22 mouse cellular contexts compared by ENCODE assay signal in genomic region chr7:84358426-84358825, GRCm38 (mm10). TPM values are rescaled to one million over a fixed set of nuclear protein-coding genes. Genes with fewer than 3 reads are reported as not detected.
DNase-seq lines count a peak whose midpoint lies in the region; ATAC-seq and TF ChIP-seq lines count a peak whose summit lies in the region.
"Had no signal": no experiment of that assay in that cellular context is flagged by ENCODE, and none has a peak within 500 bp of the region (broad histone marks: within the 10 kb centered on the region; RNA-seq: fewer than 3 reads in every experiment).

No protein-coding gene starts in this region.

- no peak overlapping the region for H3K4me2 ChIP-seq in heart, embryonic 12.5 days
- no peak overlapping the region for H3K4me2 ChIP-seq in lung, postnatal 0 days (replicated peaks; ENCODE audit: low read depth, low read length)
- H3K4me2 ChIP-seq: forebrain, embryonic 13.5 days; hindbrain, embryonic 13.5 days; limb, embryonic 15.5 days; midbrain, embryonic 15.5 days had no signal

- WGBS in heart, embryonic 12.5 days = 58% methylated on average over 1 of the region's 1 CpGs
- 31% methylated on average over 1 of the region's 1 CpGs for WGBS in kidney, adult 2 months
- WGBS in thymus, adult 2 months = 94% methylated on average over 1 of the region's 1 CpGs
- WGBS in lung, postnatal 0 days = 81% methylated on average over 1 of the region's 1 CpGs

- 0 out of 2 replicates have a peak, but pooled peaks have one; percentile 29 for ATAC-seq in heart, embryonic 12.5 days (ENCODE audit: insufficient number of reproducible peaks, low FRiP score)
- ATAC-seq in Patski = peak; percentile 13
- no peak for ATAC-seq in lung, postnatal 0 days
- ATAC-seq: forebrain, embryonic 13.5 days; liver, postnatal 0 days; midbrain, embryonic 15.5 days had no signal

- TF ChIP-seq CTCF in Patski (IDR thresholded peaks at IDR 0.05) = no peak
- TF ChIP-seq CTCF in kidney, adult 2 months (conservative IDR thresholded peaks at IDR 0.05; ENCODE audit: insufficient read depth, insufficient read length, low read depth, low read length) = no peak
- no peak for TF ChIP-seq CTCF in thymus, adult 2 months (IDR thresholded peaks at IDR 0.05; ENCODE audit: borderline replicate concordance, control insufficient read depth, extremely low read depth, insufficient read depth, low read length, poor library complexity)
- no peak for TF ChIP-seq CTCF in lung, postnatal 0 days (IDR thresholded peaks at IDR 0.05)

- H3K36me3 ChIP-seq in heart, embryonic 12.5 days = no peaks in the 10 kb centered on the region
- no peaks in the 10 kb centered on the region for H3K36me3 ChIP-seq in kidney, adult 2 months (ENCODE audit: control insufficient read depth, insufficient read depth, low read length)
- no peaks in the 10 kb centered on the region for H3K36me3 ChIP-seq in thymus, adult 2 months (ENCODE audit: control insufficient read depth, insufficient read depth, low read length)
- no peaks in the 10 kb centered on the region for H3K36me3 ChIP-seq in lung, postnatal 0 days (ENCODE audit: insufficient read depth, low read length)
- H3K36me3 ChIP-seq: limb, embryonic 15.5 days had no signal

- no peak overlapping the region for H3K4me3 ChIP-seq in heart, embryonic 12.5 days
- no peak overlapping the region for H3K4me3 ChIP-seq in kidney, adult 2 months (ENCODE audit: insufficient read depth, low read depth, low read length)
- no peak overlapping the region for H3K4me3 ChIP-seq in thymus, adult 2 months (ENCODE audit: control insufficient read depth, insufficient read depth, low read length)
- H3K4me3 ChIP-seq in lung, postnatal 0 days (ENCODE audit: low read depth, low read length) = no peak overlapping the region
- H3K4me3 ChIP-seq: forebrain, embryonic 13.5 days; heart, adult 2 months; hindbrain, embryonic 13.5 days; limb, embryonic 15.5 days; midbrain, embryonic 15.5 days had no signal

- H3K27me3 ChIP-seq in heart, embryonic 12.5 days (replicated peaks) = peaks cover 10% of the 10 kb centered on the region
- no peaks in the 10 kb centered on the region for H3K27me3 ChIP-seq in Patski
- H3K27me3 ChIP-seq in kidney, adult 2 months (replicated peaks; ENCODE audit: control insufficient read depth, insufficient read depth, low read length) = no peaks in the 10 kb centered on the region
- no peaks in the 10 kb centered on the region for H3K27me3 ChIP-seq in thymus, adult 2 months (ENCODE audit: control insufficient read depth, insufficient read depth, low read length)
- no peaks in the 10 kb centered on the region for H3K27me3 ChIP-seq in lung, postnatal 0 days (replicated peaks; ENCODE audit: insufficient read depth, low read length)
- H3K27me3 ChIP-seq: forebrain, embryonic 13.5 days; hindbrain, embryonic 13.5 days; limb, embryonic 15.5 days; midbrain, embryonic 15.5 days had no signal

- H3K9me3 ChIP-seq in heart, embryonic 12.5 days (replicated peaks) = no peaks in the 10 kb centered on the region
- H3K9me3 ChIP-seq in lung, postnatal 0 days (ENCODE audit: low read length) = no peaks in the 10 kb centered on the region
- H3K9me3 ChIP-seq: forebrain, embryonic 13.5 days; hindbrain, embryonic 13.5 days; limb, embryonic 15.5 days; midbrain, embryonic 15.5 days had no signal

- TF ChIP-seq EP300 in lung, postnatal 0 days (IDR thresholded peaks at IDR 0.05) = no peak

- peaks cover 3% of the 10 kb centered on the region for H3K4me1 ChIP-seq in heart, embryonic 12.5 days (replicated peaks)
- peaks cover 51% of the 10 kb centered on the region for H3K4me1 ChIP-seq in kidney, adult 2 months (ENCODE audit: control insufficient read depth, insufficient read depth, low read length)
- no peaks in the 10 kb centered on the region for H3K4me1 ChIP-seq in thymus, adult 2 months (replicated peaks; ENCODE audit: control insufficient read depth, insufficient read depth, low read length)
- H3K4me1 ChIP-seq in lung, postnatal 0 days (ENCODE audit: insufficient read depth, low read depth, low read length) = no peaks in the 10 kb centered on the region

- no peak for TF ChIP-seq POLR2A in kidney, adult 2 months (IDR thresholded peaks at IDR 0.05; ENCODE audit: low read depth, low read length)
- no peak for TF ChIP-seq POLR2A in thymus, adult 2 months (IDR thresholded peaks at IDR 0.05; ENCODE audit: control insufficient read depth, extremely low read depth, insufficient read depth, low read length, poor library complexity)

- H3K9ac ChIP-seq in heart, embryonic 12.5 days = no peak overlapping the region
- H3K9ac ChIP-seq in lung, postnatal 0 days (replicated peaks; ENCODE audit: low read depth) = no peak overlapping the region
- H3K9ac ChIP-seq: forebrain, embryonic 13.5 days; hindbrain, embryonic 13.5 days; limb, embryonic 15.5 days; liver, postnatal 0 days; midbrain, embryonic 15.5 days had no signal

- POLR2A ChIA-PET in Patski (lab: Charles Lee) = interaction anchor here (0.8 to 2.1 kb wide), 9 partner anchors 20 to 66 kb away, joined by 3 to 6 read pairs (median 4); no protein-coding TSS in a partner anchor

- H3K27ac ChIP-seq in heart, embryonic 12.5 days (ENCODE audit: poor library complexity, severe bottlenecking) = no peak overlapping the region
- peak overlapping the region; percentile 87 for H3K27ac ChIP-seq in kidney, adult 2 months (ENCODE audit: insufficient read depth, low read depth, low read length)
- no peak overlapping the region for H3K27ac ChIP-seq in thymus, adult 2 months (ENCODE audit: control insufficient read depth, insufficient read depth, low read length)
- H3K27ac ChIP-seq in lung, postnatal 0 days (ENCODE audit: low read length) = no peak overlapping the region
- H3K27ac ChIP-seq: forebrain, embryonic 13.5 days; heart, adult 2 months; hindbrain, embryonic 13.5 days; limb, embryonic 15.5 days; midbrain, embryonic 15.5 days had no signal

- no peak for DNase-seq in heart, adult 8-10 months (ENCODE audit: low spot score)
- peak; percentile 51 for DNase-seq in Patski (ENCODE audit: low read depth, low spot score)
- DNase-seq in kidney, adult 2 months = peak; percentile 96
- peak; percentile 68 for DNase-seq in kidney, postnatal 10 days
- DNase-seq in right cerebral cortex, postnatal 4 days = no peak
- no peak for DNase-seq in thymus, adult 2 months
- no peak for DNase-seq in lung, postnatal 0 days (ENCODE audit: low spot score)
- DNase-seq: adrenal gland, postnatal 10 days; gastrocnemius, postnatal 10 days; heart, adult 2 months; heart, postnatal 14 days; liver, postnatal 0 days; lung, postnatal 14 days; retina, postnatal 1 day; thymus, postnatal 25 days had no signal

- in situ Hi-C loops in Patski (cut with MboI; ENCODE audit: low pct_unique_long_range_greater_than_20kb) = loop anchor here (5.0 to 10.0 kb wide), 5 partner anchors 64 to 446 kb away; partner anchors contain the start of gene Cemip

- CTCF ChIA-PET in Patski (lab: Charles Lee) = interaction anchor here (0.7 to 13.7 kb wide), 8 partner anchors 16 to 290 kb away, joined by 3 to 164 read pairs (median 3); partner anchors contain the start of genes Arnt2 and Cemip

RNA-seq across cellular contexts. Expression of gene Arnt2, which starts 51.5 kb away (rescaled TPM):
- polyA plus RNA-seq in heart, embryonic 12.5 days (2016; fragmentation: Nextera tagmentation; extraction: Ambion mirVana) = 4.4 and 5.3 TPM in 2 replicates
- under 1 TPM; 0.30 to 0.80 (median 0.49) TPM for total RNA-seq in heart, adult 8-10 months (2022)
- polyA plus RNA-seq in Patski (2021) = 118 TPM
- polyA plus RNA-seq in kidney, adult 2 months (2012; rRNA removed) = 15.3 and 16.4 TPM in 2 replicates
- 1.7 and 1.9 TPM in 2 replicates for polyA plus RNA-seq in thymus, adult 2 months (2012; rRNA removed)
- 0.63 and 0.78 TPM in 2 replicates for polyA plus RNA-seq in lung, postnatal 0 days (2015; fragmentation: Nextera tagmentation; extraction: Ambion mirVana)
- total RNA-seq: common myeloid progenitor, adult 5-6 weeks; megakaryocyte-erythroid progenitor cell, adult 5-6 weeks had no signal
- polyA plus RNA-seq: liver, postnatal 0 days had no signal

Comparison
In these comparisons a context has a peak if more than half of its experiments do, and no peak if none do; other contexts are left out.
1. DNase-seq: peak in Patski (single experiment), kidney, adult 2 months (single experiment) and kidney, postnatal 10 days (single experiment); none in heart, adult 8-10 months (single experiment), right cerebral cortex, postnatal 4 days (single experiment), thymus, adult 2 months (single experiment) and lung, postnatal 0 days (single experiment).